Mouse (Mus musculus): ENCODE data around the gene Mmd. TPM values are rescaled to one million over a fixed set of nuclear protein-coding genes. Genes with fewer than 3 reads are reported as not detected.

Gene Mmd
- polyA plus RNA-seq, 1 experiment: not detected

GRCm38 (mm10) chr11:90284079-90284478 lies 34.8 kb downstream of the Mmd start:
- Histone ChIP-seq H3K4me3 (ENCODE audit: insufficient read depth, low read depth, low read length) (no peak overlapping the region), H3K4me1 (ENCODE audit: control insufficient read depth, insufficient read depth, low read length) (no peaks in the 10 kb centered on the region), H3K27ac (ENCODE audit: insufficient read depth, low read depth, low read length) (no peak overlapping the region)
- TF ChIP-seq POLR2A (IDR thresholded peaks at IDR 0.05; ENCODE audit: insufficient read depth, low read depth, low read length): no peak
- no peak for TF ChIP-seq CTCF (IDR thresholded peaks at IDR 0.05; ENCODE audit: insufficient read depth, low read depth, low read length)
- WGBS: 81% methylated on average over 2 of the region's 2 CpGs

GRCm38 (mm10) chr11:90284623-90285022 lies 35.4 kb downstream of the Mmd start:
- H3K4me3 ChIP-seq (ENCODE audit: insufficient read depth, low read depth, low read length): no peak overlapping the region
- TF ChIP-seq POLR2A (IDR thresholded peaks at IDR 0.05; ENCODE audit: insufficient read depth, low read depth, low read length) (no peak), CTCF (IDR thresholded peaks at IDR 0.05; ENCODE audit: insufficient read depth, low read depth, low read length) (no peak)
- 83% methylated on average over 4 of the region's 4 CpGs for WGBS
- no peak overlapping the region for H3K27ac ChIP-seq (ENCODE audit: insufficient read depth, low read depth, low read length)
- H3K4me1 ChIP-seq (ENCODE audit: control insufficient read depth, insufficient read depth, low read length): no peaks in the 10 kb centered on the region

- H3K4me3 ChIP-seq (ENCODE audit: insufficient read depth, low read depth, low read length): no peak overlapping the region
- no peaks in the 10 kb centered on the region for H3K4me1 ChIP-seq (ENCODE audit: control insufficient read depth, insufficient read depth, low read length)
- no peak overlapping the region for H3K27ac ChIP-seq (ENCODE audit: insufficient read depth, low read depth, low read length)
- WGBS: 92% methylated on average over 6 of the region's 6 CpGs
- TF ChIP-seq CTCF (IDR thresholded peaks at IDR 0.05; ENCODE audit: insufficient read depth, low read depth, low read length): no peak
- TF ChIP-seq POLR2A (IDR thresholded peaks at IDR 0.05; ENCODE audit: insufficient read depth, low read depth, low read length): no peak
Measured at GRCm38 (mm10) chr11:90286550-90287154, 37.4 kb downstream of the Mmd start.

GRCm38 (mm10) chr11:90291156-90291555 lies 41.9 kb downstream of the Mmd start:
- Histone ChIP-seq H3K4me3 (ENCODE audit: insufficient read depth, low read depth, low read length) (no peak overlapping the region), H3K27ac (ENCODE audit: insufficient read depth, low read depth, low read length) (no peak overlapping the region), H3K4me1 (ENCODE audit: control insufficient read depth, insufficient read depth, low read length) (no peaks in the 10 kb centered on the region)
- WGBS: 64% methylated on average over 4 of the region's 4 CpGs
- TF ChIP-seq CTCF (IDR thresholded peaks at IDR 0.05; ENCODE audit: insufficient read depth, low read depth, low read length) (no peak), POLR2A (IDR thresholded peaks at IDR 0.05; ENCODE audit: insufficient read depth, low read depth, low read length) (no peak)

- Histone ChIP-seq H3K4me1 (ENCODE audit: control insufficient read depth, insufficient read depth, low read length) (no peaks in the 10 kb centered on the region), H3K27ac (ENCODE audit: insufficient read depth, low read depth, low read length) (no peak overlapping the region), H3K4me3 (ENCODE audit: insufficient read depth, low read depth, low read length) (no peak overlapping the region)
- no peak for TF ChIP-seq POLR2A (IDR thresholded peaks at IDR 0.05; ENCODE audit: insufficient read depth, low read depth, low read length)
- TF ChIP-seq CTCF (IDR thresholded peaks at IDR 0.05; ENCODE audit: insufficient read depth, low read depth, low read length): no peak
Measured at GRCm38 (mm10) chr11:90292766-90293165, 43.5 kb downstream of the Mmd start.

- H3K4me3 ChIP-seq (ENCODE audit: insufficient read depth, low read depth, low read length): no peak overlapping the region
- TF ChIP-seq CTCF (IDR thresholded peaks at IDR 0.05; ENCODE audit: insufficient read depth, low read depth, low read length): no peak
- TF ChIP-seq POLR2A (IDR thresholded peaks at IDR 0.05; ENCODE audit: insufficient read depth, low read depth, low read length): no peak
- WGBS: 85% methylated on average over 2 of the region's 2 CpGs
- H3K27ac ChIP-seq (ENCODE audit: insufficient read depth, low read depth, low read length): no peak overlapping the region
- H3K4me1 ChIP-seq (ENCODE audit: control insufficient read depth, insufficient read depth, low read length): no peaks in the 10 kb centered on the region
Measured at GRCm38 (mm10) chr11:90294622-90295021, 45.4 kb downstream of the Mmd start.

- no peak overlapping the region for H3K4me3 ChIP-seq (ENCODE audit: insufficient read depth, low read depth, low read length)
- no peak overlapping the region for H3K27ac ChIP-seq (ENCODE audit: insufficient read depth, low read depth, low read length)
- H3K4me1 ChIP-seq (ENCODE audit: control insufficient read depth, insufficient read depth, low read length): no peaks in the 10 kb centered on the region
- WGBS: 93% methylated on average over 5 of the region's 5 CpGs
- TF ChIP-seq POLR2A (IDR thresholded peaks at IDR 0.05; ENCODE audit: insufficient read depth, low read depth, low read length) (no peak), CTCF (IDR thresholded peaks at IDR 0.05; ENCODE audit: insufficient read depth, low read depth, low read length) (no peak)
Measured at GRCm38 (mm10) chr11:90306067-90306466, 56.8 kb downstream of the Mmd start.

- Histone ChIP-seq H3K4me1 (ENCODE audit: control insufficient read depth, insufficient read depth, low read length) (no peaks in the 10 kb centered on the region), H3K4me3 (ENCODE audit: insufficient read depth, low read depth, low read length) (no peak overlapping the region), H3K27ac (ENCODE audit: insufficient read depth, low read depth, low read length) (no peak overlapping the region)
- TF ChIP-seq CTCF (IDR thresholded peaks at IDR 0.05; ENCODE audit: insufficient read depth, low read depth, low read length) (no peak), POLR2A (IDR thresholded peaks at IDR 0.05; ENCODE audit: insufficient read depth, low read depth, low read length) (no peak)
- 47% methylated on average over 6 of the region's 6 CpGs for WGBS
Measured at GRCm38 (mm10) chr11:90306993-90307392, 57.7 kb downstream of the Mmd start.

- WGBS: 63% methylated on average over 3 of the region's 3 CpGs
- no peak for TF ChIP-seq CTCF (IDR thresholded peaks at IDR 0.05; ENCODE audit: insufficient read depth, low read depth, low read length)
- TF ChIP-seq POLR2A (IDR thresholded peaks at IDR 0.05; ENCODE audit: insufficient read depth, low read depth, low read length): no peak
- Histone ChIP-seq H3K4me3 (ENCODE audit: insufficient read depth, low read depth, low read length) (no peak overlapping the region), H3K27ac (ENCODE audit: insufficient read depth, low read depth, low read length) (no peak overlapping the region), H3K4me1 (ENCODE audit: control insufficient read depth, insufficient read depth, low read length) (no peaks in the 10 kb centered on the region)
Measured at GRCm38 (mm10) chr11:90314606-90315005, 65.3 kb downstream of the Mmd start.

GRCm38 (mm10) chr11:90317482-90317881 lies 68.2 kb downstream of the Mmd start:
- no peak overlapping the region for H3K4me3 ChIP-seq (ENCODE audit: insufficient read depth, low read depth, low read length)
- TF ChIP-seq CTCF (IDR thresholded peaks at IDR 0.05; ENCODE audit: insufficient read depth, low read depth, low read length) (no peak), POLR2A (IDR thresholded peaks at IDR 0.05; ENCODE audit: insufficient read depth, low read depth, low read length) (no peak)
- no peaks in the 10 kb centered on the region for H3K4me1 ChIP-seq (ENCODE audit: control insufficient read depth, insufficient read depth, low read length)
- no peak overlapping the region for H3K27ac ChIP-seq (ENCODE audit: insufficient read depth, low read depth, low read length)
- WGBS: 3% methylated on average over 4 of the region's 4 CpGs

All from olfactory bulb, adult 2 months (tissue).